Mouse (Mus musculus) forebrain, embryonic 15.5 days (tissue): ENCODE measurements at regions not wholly inside any gene's neighbourhood (a gene's known extent, or its start where the extent isn't known, plus 50 kb on each side); places are given as distances from the start of the nearest gene placed in this dataset.

Source experiments
- ATAC-seq: fragments of 200-750 bp; cut with Nextera tagmentation; replicated peaks from 2 replicates; pipeline ENCODE4 v1.8.0; 2017; ENCODE audit warnings: mild to moderate bottlenecking, moderate TSS enrichment, moderate library complexity
- H3K27ac ChIP-seq: fragments of 300-500 bp; sonication (generic); replicated peaks from 2 replicates; pipeline ENCODE4 v1.5.1; 2015; ENCODE audit warnings: mild to moderate bottlenecking, inconsistent platforms
- H3K27me3 ChIP-seq: fragments of 300-500 bp; sonication (generic); 2 replicates; pipeline ENCODE4 v1.6.1; 2015; ENCODE audit warnings: inconsistent platforms
- H3K36me3 ChIP-seq: fragments of 300-500 bp; sonication (generic); 2 replicates; pipeline ENCODE4 v1.6.1; 2015; ENCODE audit warnings: mild to moderate bottlenecking, inconsistent platforms
- H3K4me1 ChIP-seq: fragments of 300-500 bp; sonication (generic); 2 replicates; pipeline ENCODE4 v1.6.1; 2015; ENCODE audit warnings: inconsistent platforms
- H3K4me2 ChIP-seq: fragments of 300-500 bp; sonication (generic); replicated peaks from 2 replicates; pipeline ENCODE4 v1.6.1; 2015; ENCODE audit warnings: mild to moderate bottlenecking, inconsistent platforms
- H3K4me3 ChIP-seq: fragments of 300-500 bp; sonication (generic); 2 replicates; pipeline ENCODE4 v1.5.1; 2015; ENCODE audit warnings: mild to moderate bottlenecking, inconsistent platforms
- H3K9ac ChIP-seq: fragments of 300-500 bp; sonication (generic); replicated peaks from 2 replicates; pipeline ENCODE4 v1.6.1; 2015; ENCODE audit warnings: mild to moderate bottlenecking, inconsistent platforms
- H3K9me3 ChIP-seq: fragments of 300-500 bp; sonication (generic); 2 replicates; pipeline ENCODE4 v1.6.1; 2016; ENCODE audit warnings: inconsistent platforms
- WGBS: fragments of 180-500 bp; shearing (Covaris S2); methylation state at CpG from one replicate; pipeline ENCODE4 v1.1.7; 2015; ENCODE audit warnings: mixed read lengths; 5-methylcytosine and 5-hydroxymethylcytosine counted together

DNA sequence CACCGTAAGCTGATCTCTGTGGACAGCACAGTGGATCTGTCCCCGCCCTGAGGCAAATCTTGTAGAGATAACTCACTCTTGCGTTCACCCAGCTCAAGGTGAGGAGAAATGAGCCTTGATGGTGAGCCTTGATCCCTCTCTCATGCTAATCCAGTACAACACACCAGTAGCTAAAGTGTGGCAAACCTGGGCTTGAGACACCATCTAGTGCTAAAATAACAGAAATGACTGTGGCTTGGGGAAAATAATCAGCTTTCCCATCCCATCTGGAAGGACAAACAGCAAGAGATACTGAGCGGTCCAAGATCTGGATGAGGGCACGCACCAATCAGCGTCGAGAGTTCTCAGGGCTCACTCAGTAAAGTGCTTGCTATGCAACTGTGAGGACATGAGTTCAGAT, 50.9 kb upstream of the Cbln4 start:
- H3K9ac ChIP-seq = no peak overlapping the region
- H3K4me1 ChIP-seq = no peaks in the 10 kb centered on the region
- no peak overlapping the region for H3K4me2 ChIP-seq
- H3K4me3 ChIP-seq = no peak overlapping the region
- no peak for ATAC-seq
- no peaks in the 10 kb centered on the region for H3K27me3 ChIP-seq
- H3K36me3 ChIP-seq = no peaks in the 10 kb centered on the region
- no peak overlapping the region for H3K27ac ChIP-seq
- no peaks in the 10 kb centered on the region for H3K9me3 ChIP-seq
- WGBS = 91% methylated on average over 7 of the region's 7 CpGs

DNA sequence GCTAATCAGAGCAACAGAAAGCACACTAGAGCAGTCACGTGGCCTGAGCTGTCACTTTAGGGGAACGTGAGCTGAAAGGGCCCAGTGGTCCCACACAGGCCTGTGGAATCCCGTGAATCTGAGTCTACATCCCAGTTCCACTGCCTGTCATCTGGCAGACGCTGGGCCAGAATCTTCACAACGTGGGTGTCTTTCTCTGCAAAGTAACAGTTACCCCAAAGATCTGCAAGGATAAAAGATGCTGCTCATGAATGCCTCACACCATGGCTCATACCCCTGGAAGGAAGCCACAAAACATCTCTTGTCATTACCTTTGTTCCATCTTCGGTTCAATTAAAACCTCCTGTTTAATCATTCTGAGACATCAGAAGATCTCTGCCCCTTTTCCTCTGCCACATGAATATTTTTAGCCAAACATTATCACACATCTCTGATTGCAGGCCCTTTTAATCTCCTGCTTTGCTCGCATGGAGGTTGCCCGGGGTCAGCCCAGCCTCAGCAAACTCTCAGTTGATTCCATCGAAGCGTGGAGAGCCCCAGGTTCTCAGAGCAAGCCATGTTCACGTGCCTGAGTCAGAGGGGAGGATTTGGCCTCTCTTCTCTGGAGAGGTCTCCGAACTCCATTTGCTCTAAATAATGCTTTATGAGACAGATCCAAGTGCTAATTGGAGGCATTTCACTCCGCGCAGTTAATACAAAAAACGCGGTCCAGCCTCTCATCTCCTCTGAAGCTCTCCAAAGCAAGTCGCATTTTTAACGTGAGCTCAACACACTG, 60.8 kb upstream of the Cbln4 start:
- ATAC-seq = no peak
- WGBS = 31% methylated on average over 18 of the region's 18 CpGs
- H3K4me1 ChIP-seq = peaks cover 24% of the 10 kb centered on the region
- H3K36me3 ChIP-seq = no peaks in the 10 kb centered on the region
- no peaks in the 10 kb centered on the region for H3K9me3 ChIP-seq
- no peak overlapping the region for H3K9ac ChIP-seq
- H3K27ac ChIP-seq = no peak overlapping the region
- no peaks in the 10 kb centered on the region for H3K27me3 ChIP-seq
- no peak overlapping the region for H3K4me2 ChIP-seq
- H3K4me3 ChIP-seq = no peak overlapping the region

DNA sequence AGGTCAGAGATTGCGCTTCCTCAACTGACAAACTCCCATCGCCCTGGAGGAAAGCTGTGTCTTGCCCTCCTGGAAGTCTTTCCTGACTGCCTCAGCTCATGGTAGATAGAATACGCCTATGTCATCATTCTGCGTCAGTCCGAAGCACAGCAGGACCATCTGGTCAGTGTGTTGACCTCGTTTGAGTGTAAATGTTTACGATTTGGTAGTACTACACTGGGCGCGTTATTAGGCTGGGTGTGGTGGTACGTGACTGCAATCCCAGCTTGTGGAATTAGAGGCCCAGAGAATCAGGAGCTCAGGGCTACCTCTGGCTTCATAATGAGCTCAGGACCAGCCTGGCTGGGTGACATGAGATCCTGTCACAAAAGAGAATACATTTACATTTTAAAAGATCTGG, 62.0 kb upstream of the Cbln4 start:
- no peaks in the 10 kb centered on the region for H3K9me3 ChIP-seq
- no peak overlapping the region for H3K4me3 ChIP-seq
- H3K27me3 ChIP-seq = no peaks in the 10 kb centered on the region
- H3K4me2 ChIP-seq = no peak overlapping the region
- no peak overlapping the region for H3K27ac ChIP-seq
- no peak; the same call in 1 of the 2 replicates for ATAC-seq
- H3K4me1 ChIP-seq = peaks cover 24% of the 10 kb centered on the region
- no peak overlapping the region for H3K9ac ChIP-seq
- H3K36me3 ChIP-seq = no peaks in the 10 kb centered on the region
- 40% methylated on average over 10 of the region's 10 CpGs for WGBS

DNA sequence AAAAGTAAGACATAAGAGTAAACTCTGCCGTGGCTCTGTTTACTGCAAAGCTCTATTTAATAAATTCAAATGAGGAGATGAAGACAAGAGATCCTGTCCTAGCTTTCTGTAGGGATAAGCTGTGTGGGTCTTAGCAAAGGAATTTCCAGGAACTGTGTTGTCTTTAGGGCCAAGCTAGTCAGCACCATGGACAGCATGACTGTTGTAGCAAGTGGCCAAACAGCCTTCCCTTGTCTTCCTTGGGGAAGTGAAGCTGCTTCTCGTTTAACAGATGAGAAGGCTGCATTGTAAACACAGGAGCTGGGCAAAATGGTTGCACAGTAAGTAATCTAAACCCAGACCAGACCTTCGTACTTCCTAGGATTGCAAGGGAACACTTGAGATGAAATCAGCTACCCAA, 67.4 kb upstream of the Cbln4 start:
- Histone ChIP-seq H3K4me2 (no peak overlapping the region), H3K9ac (no peak overlapping the region), H3K4me3 (no peak overlapping the region), H3K36me3 (no peaks in the 10 kb centered on the region), H3K4me1 (peaks cover 2% of the 10 kb centered on the region), H3K27ac (no peak overlapping the region), H3K27me3 (no peaks in the 10 kb centered on the region), H3K9me3 (no peaks in the 10 kb centered on the region)
- ATAC-seq = no peak
- WGBS = 43% methylated on average over 3 of the region's 3 CpGs

DNA sequence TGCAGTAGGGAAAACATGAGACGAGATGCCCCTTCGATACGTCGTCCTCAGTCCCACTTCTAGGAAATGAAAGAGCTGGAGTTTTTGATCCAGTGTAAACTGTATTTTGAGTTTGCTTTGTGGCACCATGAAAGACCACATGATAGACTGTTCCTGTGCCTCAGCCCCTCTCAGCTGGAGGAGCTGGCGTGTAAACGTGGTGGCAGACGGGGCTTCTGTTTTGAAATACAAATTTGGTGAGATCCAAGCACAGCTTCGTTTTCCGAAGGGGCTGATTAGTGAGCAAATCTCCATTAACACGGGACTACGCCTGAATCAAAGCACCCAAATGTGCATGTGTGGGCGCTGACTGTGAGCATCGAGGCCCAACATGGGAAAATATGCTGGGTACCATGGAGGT, 70.4 kb upstream of the Cbln4 start:
- WGBS = 69% methylated on average over 13 of the region's 13 CpGs
- H3K36me3 ChIP-seq = no peaks in the 10 kb centered on the region
- peaks cover 14% of the 10 kb centered on the region for H3K4me1 ChIP-seq
- no peaks in the 10 kb centered on the region for H3K27me3 ChIP-seq
- no peak overlapping the region for H3K27ac ChIP-seq
- H3K4me2 ChIP-seq = no peak overlapping the region
- H3K9ac ChIP-seq = no peak overlapping the region
- ATAC-seq = no peak
- no peak overlapping the region for H3K4me3 ChIP-seq
- H3K9me3 ChIP-seq = no peaks in the 10 kb centered on the region

DNA sequence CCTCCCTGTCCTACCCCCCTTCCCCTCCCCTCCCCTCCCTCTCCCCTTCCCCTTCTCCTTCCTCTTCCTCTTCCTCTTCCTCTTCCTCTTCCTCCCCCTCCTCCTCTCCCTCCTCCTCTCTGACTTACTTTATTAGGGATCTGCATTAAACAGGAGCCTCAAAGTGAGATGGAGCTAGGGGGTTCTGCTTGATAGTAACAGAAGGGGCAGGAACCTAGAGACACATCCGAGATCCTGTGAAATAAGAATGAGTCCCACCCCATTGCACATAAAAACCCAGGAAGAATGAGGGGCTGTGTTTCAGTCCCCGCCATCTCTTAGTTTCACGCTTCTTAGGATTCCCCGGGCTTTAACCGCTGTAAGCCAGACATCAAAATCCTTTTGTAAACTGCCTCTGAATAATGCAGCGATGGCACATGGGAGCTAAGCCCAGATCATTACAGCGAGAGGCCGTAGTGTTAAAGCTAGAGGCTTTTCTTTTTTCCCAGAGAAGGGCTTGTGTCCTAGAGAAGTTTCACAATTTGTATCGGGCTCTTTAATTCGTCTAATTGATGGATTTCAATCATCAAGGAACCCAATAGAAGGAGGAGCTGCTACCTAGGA, 72.4 kb upstream of the Cbln4 start:
- peak overlapping the region; percentile 17 for H3K4me2 ChIP-seq

DNA sequence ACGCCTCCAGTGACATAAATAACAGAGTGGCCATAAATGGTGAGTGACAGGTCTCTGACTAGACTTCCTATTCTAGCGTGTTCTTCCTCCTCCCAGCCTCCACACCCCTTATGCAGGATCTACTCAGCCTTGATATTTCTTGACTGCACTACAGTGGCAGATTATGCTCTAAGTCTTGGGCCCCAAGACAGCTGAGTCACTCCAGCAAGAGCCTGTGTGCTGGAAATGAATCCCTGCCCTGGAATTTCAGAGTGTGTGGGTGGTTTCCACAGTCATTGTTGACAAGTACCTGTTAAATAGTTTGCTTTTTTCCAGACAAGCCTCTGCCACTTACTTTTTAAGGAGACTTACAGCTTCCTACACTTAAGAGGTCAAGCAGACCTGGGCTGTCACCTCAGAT, 84.3 kb upstream of the Cbln4 start:
- H3K9ac ChIP-seq = no peak overlapping the region
- H3K4me3 ChIP-seq = no peak overlapping the region
- ATAC-seq = no peak
- no peak overlapping the region for H3K27ac ChIP-seq
- H3K4me1 ChIP-seq = peaks cover 2% of the 10 kb centered on the region; the same call in 1 of the 2 replicates
- WGBS = 81% methylated on average over 2 of the region's 2 CpGs
- H3K4me2 ChIP-seq = no peak overlapping the region
- no peaks in the 10 kb centered on the region for H3K36me3 ChIP-seq
- no peaks in the 10 kb centered on the region for H3K27me3 ChIP-seq
- H3K9me3 ChIP-seq = no peaks in the 10 kb centered on the region

More for the DNA sequence above, 72.4 kb upstream of the Cbln4 start:
- H3K27me3 ChIP-seq = no peaks in the 10 kb centered on the region
- H3K4me3 ChIP-seq = no peak overlapping the region
- no peak for ATAC-seq
- no peaks in the 10 kb centered on the region for H3K9me3 ChIP-seq
- H3K27ac ChIP-seq = 0 out of 2 replicates have a peak overlapping the region, but pooled peaks have one; percentile 4
- no peaks in the 10 kb centered on the region for H3K36me3 ChIP-seq
- peaks cover 14% of the 10 kb centered on the region for H3K4me1 ChIP-seq
- no peak overlapping the region for H3K9ac ChIP-seq
- 24% methylated on average over 10 of the region's 10 CpGs for WGBS

DNA sequence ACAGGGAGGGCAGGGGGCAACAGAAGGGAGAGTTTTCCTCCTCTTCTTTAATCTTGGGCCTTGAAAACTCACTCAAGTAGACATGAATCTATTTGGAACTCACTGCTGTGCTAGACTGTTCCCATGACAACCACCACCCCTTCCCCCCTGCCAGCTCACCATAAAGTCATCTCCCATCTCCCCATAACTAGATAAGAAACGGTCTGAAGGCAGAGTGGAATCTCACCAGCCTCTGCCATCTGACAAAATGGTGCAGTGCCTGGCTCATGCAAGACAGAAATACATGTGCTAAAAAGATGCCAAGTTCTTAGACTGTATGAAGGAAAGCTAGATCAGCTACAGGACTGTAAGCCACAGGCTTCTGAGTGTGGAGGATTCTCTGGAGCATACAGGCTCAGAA, 88.0 kb upstream of the Cbln4 start:
- H3K4me3 ChIP-seq = no peak overlapping the region
- ATAC-seq = no peak
- no peak overlapping the region for H3K4me2 ChIP-seq
- peaks cover 7% of the 10 kb centered on the region; the same call in 1 of the 2 replicates for H3K4me1 ChIP-seq
- no peaks in the 10 kb centered on the region for H3K27me3 ChIP-seq
- no peak overlapping the region for H3K27ac ChIP-seq
- H3K9ac ChIP-seq = no peak overlapping the region
- H3K36me3 ChIP-seq = no peaks in the 10 kb centered on the region
- 26% methylated on average over 1 of the region's 1 CpGs for WGBS
- no peaks in the 10 kb centered on the region for H3K9me3 ChIP-seq

DNA sequence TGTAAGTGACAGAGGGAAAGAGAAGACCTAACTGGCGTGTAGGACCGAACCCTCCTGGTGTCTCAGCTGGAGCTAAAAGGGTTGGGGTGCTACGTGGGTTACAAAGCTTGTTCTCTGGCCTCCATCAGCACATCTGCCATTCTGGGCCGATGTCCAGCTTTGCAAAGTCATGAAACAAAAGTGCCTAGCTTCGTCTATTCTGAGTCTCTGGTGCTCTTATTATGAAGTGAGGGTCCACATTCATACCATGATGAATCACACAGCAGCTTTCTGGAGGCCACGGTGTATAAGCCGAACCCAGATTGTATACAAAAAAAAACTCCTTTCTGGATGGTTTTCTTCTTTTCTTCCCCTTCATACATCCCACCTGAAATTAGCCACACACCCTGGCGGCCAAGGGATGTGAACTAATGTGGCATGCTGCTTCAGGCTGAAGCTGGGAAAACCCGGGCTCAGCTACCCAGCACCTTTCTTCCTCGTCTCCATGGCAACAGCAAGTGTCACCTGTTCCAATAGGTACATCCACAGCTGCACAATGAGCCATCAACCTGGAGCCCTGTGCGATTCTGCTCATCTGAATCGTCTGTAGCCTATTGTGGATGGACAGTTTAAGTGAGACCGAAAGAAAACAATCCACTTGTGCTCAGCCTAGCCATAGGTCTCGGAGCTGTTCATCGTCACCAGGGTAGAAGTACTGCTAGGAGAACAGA, 89.5 kb upstream of the Cbln4 start:
- 55% methylated on average over 15 of the region's 15 CpGs for WGBS
- peak; percentile 58 for ATAC-seq
- no peak overlapping the region for H3K4me2 ChIP-seq
- no peaks in the 10 kb centered on the region for H3K9me3 ChIP-seq
- no peaks in the 10 kb centered on the region for H3K36me3 ChIP-seq
- H3K27ac ChIP-seq = no peak overlapping the region
- no peak overlapping the region for H3K9ac ChIP-seq
- no peak overlapping the region for H3K4me3 ChIP-seq
- peaks cover 7% of the 10 kb centered on the region; the same call in 1 of the 2 replicates for H3K4me1 ChIP-seq
- H3K27me3 ChIP-seq = no peaks in the 10 kb centered on the region

DNA sequence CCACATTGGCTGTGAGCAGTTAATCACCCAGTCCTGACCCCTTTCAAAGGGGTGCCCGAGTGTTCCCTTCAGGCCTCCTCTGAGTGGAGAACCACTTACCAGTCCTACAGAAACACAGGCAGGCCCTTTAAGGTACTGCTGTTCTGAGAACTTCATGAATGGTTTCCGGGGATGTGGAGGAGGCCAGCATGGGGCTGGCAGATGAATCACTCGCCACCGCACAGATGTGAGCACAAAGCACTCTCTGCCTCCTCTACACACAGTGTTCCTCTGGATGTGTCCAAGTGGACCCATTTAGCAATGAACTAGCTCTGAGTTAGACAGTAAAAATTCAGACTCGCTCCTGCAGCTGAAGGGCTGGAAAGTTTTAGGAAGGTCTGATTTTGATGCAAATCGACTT, 96.8 kb upstream of the Cbln4 start:
- no peak overlapping the region for H3K9ac ChIP-seq
- no peak overlapping the region for H3K4me3 ChIP-seq
- no peaks in the 10 kb centered on the region for H3K9me3 ChIP-seq
- no peak overlapping the region for H3K27ac ChIP-seq
- H3K27me3 ChIP-seq = no peaks in the 10 kb centered on the region
- no peak overlapping the region for H3K4me2 ChIP-seq
- H3K36me3 ChIP-seq = no peaks in the 10 kb centered on the region
- 24% methylated on average over 6 of the region's 6 CpGs for WGBS
- ATAC-seq = no peak
- peaks cover 5% of the 10 kb centered on the region; the same call in 1 of the 2 replicates for H3K4me1 ChIP-seq

DNA sequence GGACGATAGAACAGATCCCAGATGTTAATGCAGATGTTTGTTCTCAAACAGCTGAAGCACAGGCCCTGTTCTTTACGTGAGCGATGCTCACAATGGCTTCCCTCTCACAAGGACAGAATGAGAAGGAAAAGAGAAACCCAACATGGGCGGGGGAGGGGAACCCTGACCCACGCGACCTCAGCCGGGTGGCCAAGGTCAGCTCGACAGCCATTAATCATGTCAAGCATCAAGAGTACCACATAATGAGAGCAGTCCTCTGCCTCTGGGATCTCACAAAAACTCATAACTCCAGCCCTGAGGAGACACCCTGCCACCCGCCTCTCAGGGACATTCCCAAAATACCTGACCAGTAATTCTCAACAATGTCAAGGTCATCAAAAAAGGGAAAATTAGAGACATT, 100.0 kb upstream of the Cbln4 start:
- H3K4me1 ChIP-seq = peaks cover 5% of the 10 kb centered on the region; the same call in 1 of the 2 replicates
- WGBS = 89% methylated on average over 9 of the region's 9 CpGs
- H3K27me3 ChIP-seq = no peaks in the 10 kb centered on the region
- H3K4me3 ChIP-seq = no peak overlapping the region
- no peak for ATAC-seq
- H3K27ac ChIP-seq = no peak overlapping the region
- no peaks in the 10 kb centered on the region for H3K36me3 ChIP-seq
- no peak overlapping the region for H3K4me2 ChIP-seq
- no peak overlapping the region for H3K9ac ChIP-seq
- no peaks in the 10 kb centered on the region for H3K9me3 ChIP-seq

DNA sequence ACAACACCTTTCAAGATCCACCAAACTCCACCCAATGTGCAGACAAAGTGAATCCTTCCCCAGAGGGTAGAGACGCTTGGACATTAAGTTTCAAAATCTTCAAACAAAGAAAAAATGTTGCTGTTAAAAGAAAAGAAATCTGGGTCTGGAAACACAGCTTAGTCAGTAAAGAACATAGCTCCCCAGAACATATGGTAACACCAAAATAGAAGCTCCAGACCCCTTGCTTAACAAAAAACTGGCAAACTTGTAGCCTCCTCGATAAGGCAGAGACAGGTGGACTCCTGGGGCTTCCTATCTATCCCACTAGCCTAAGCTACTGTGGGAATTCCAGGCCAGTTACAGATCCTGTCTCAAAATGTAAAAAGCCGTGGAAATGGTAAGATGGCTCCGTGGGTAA, 99.6 kb upstream of the Mc3r start:
- Histone ChIP-seq H3K9ac (no peak overlapping the region), H3K9me3 (peaks cover 5% of the 10 kb centered on the region; the same call in 1 of the 2 replicates), H3K36me3 (no peaks in the 10 kb centered on the region), H3K27me3 (no peaks in the 10 kb centered on the region), H3K4me2 (no peak overlapping the region), H3K4me1 (no peaks in the 10 kb centered on the region), H3K4me3 (no peak overlapping the region), H3K27ac (no peak overlapping the region)
- ATAC-seq = no peak
- 89% methylated on average over 4 of the region's 4 CpGs for WGBS
